Mouse (Mus musculus) midbrain, embryonic 11.5 days (tissue): ENCODE measurements around the gene Rab28. TPM values are rescaled to one million over a fixed set of nuclear protein-coding genes. Genes with fewer than 3 reads are reported as not detected.
"Not testable (repeated sequence)": the region's sequence is repeated elsewhere in the genome, so short reads cannot be mapped to it uniquely, and the experiment has no call there.

ENCODE experiments used
- ATAC-seq: fragments of 200-750 bp; cut with Nextera tagmentation; 2 replicates; pipeline ENCODE4 v1.8.0; 2017; ENCODE audit warnings: moderate TSS enrichment, moderate library complexity; ENCODE audit not compliant: low FRiP score
- DNase-seq: peaks from one replicate; pipeline ENCODE4 v3.0.0; 2015; ENCODE audit warnings: low spot score; ENCODE audit errors: missing footprints
- H3K27ac ChIP-seq: fragments of 300-500 bp; sonication (generic); 2 replicates; pipeline ENCODE4 v1.5.1; 2014; ENCODE audit warnings: low read depth, low read length
- H3K27me3 ChIP-seq: fragments of 300-500 bp; sonication (generic); 2 replicates; pipeline ENCODE4 v1.6.1; 2014; ENCODE audit warnings: mild to moderate bottlenecking, low read length, moderate library complexity, mixed read lengths; ENCODE audit not compliant: control insufficient read depth, insufficient read depth
- H3K36me3 ChIP-seq: fragments of 300-500 bp; sonication (generic); 2 replicates; pipeline ENCODE4 v1.6.1; 2014; ENCODE audit warnings: mild to moderate bottlenecking, low read length, moderate library complexity, mixed read lengths; ENCODE audit not compliant: control insufficient read depth, insufficient read depth
- H3K4me1 ChIP-seq: fragments of 300-500 bp; sonication (generic); 2 replicates; pipeline ENCODE4 v1.6.1; 2014; ENCODE audit warnings: low read length; ENCODE audit not compliant: control insufficient read depth, insufficient read depth
- H3K4me2 ChIP-seq: fragments of 300-500 bp; sonication (generic); 2 replicates; pipeline ENCODE4 v1.6.1; 2014; ENCODE audit warnings: mild to moderate bottlenecking, moderate library complexity
- H3K4me3 ChIP-seq: fragments of 300-500 bp; sonication (generic); 2 replicates; pipeline ENCODE4 v1.5.1; 2014; ENCODE audit warnings: low read depth, low read length
- H3K9ac ChIP-seq: fragments of 300-500 bp; sonication (generic); 2 replicates; pipeline ENCODE4 v1.6.1; 2014; ENCODE audit warnings: low read length
- H3K9me3 ChIP-seq: fragments of 300-500 bp; sonication (generic); 2 replicates; pipeline ENCODE4 v1.6.1; 2016; ENCODE audit warnings: low read length; ENCODE audit not compliant: control insufficient read depth
- WGBS: fragments of 180-500 bp; shearing (Covaris S2); extraction: QIAGEN DNeasy Blood & Tissue Kit; methylation state at CpG from one replicate; pipeline ENCODE4 v1.1.7; 2014; 5-methylcytosine and 5-hydroxymethylcytosine counted together
- polyA plus RNA-seq: library from polyadenylated mRNA; unstranded; fragments of >200 nt; fragmentation: Nextera tagmentation; extraction: Ambion mirVana; gene quantifications from 2 replicates; pipeline ENCODE4 v1.2.1, GENCODE M21; 2014

Gene Rab28
- polyA plus RNA-seq, 1 experiment from 2014 or later: 98.2 TPM

GRCm38 (mm10) chr5:41744234-41744633 is 36.3 kb upstream of the Rab28 start:
- DNase-seq (no peak), ATAC-seq (0 out of 2 replicates have a peak, but pooled peaks have one; percentile 33)
- H3K4me2 ChIP-seq: no peak overlapping the region
- 6% methylated on average over 7 of the region's 7 CpGs for WGBS
- no peak overlapping the region for H3K4me3 ChIP-seq
- H3K9me3 ChIP-seq: no peaks in the 10 kb centered on the region
- H3K27me3 ChIP-seq: peaks cover 44% of the 10 kb centered on the region
- H3K9ac ChIP-seq: no peak overlapping the region
- H3K4me1 ChIP-seq: no peaks in the 10 kb centered on the region
- H3K36me3 ChIP-seq: no peaks in the 10 kb centered on the region
- no peak overlapping the region for H3K27ac ChIP-seq

GRCm38 (mm10) chr5:41738817-41739216 is 30.9 kb upstream of the Rab28 start:
- no peak for DNase-seq
- H3K9me3 ChIP-seq: no peaks in the 10 kb centered on the region
- H3K27ac ChIP-seq: no peak overlapping the region
- no peaks in the 10 kb centered on the region for H3K36me3 ChIP-seq
- H3K4me2 ChIP-seq: no peak overlapping the region
- no peak overlapping the region for H3K9ac ChIP-seq
- WGBS: 77% methylated on average over 6 of the region's 6 CpGs
- no peak for ATAC-seq
- peaks cover 2% of the 10 kb centered on the region for H3K27me3 ChIP-seq
- H3K4me1 ChIP-seq: no peaks in the 10 kb centered on the region
- no peak overlapping the region for H3K4me3 ChIP-seq

GRCm38 (mm10) chr5:41737039-41737438 is 29.1 kb upstream of the Rab28 start:
- Histone ChIP-seq H3K4me3 (no peak overlapping the region), H3K27me3 (no peaks in the 10 kb centered on the region), H3K4me2 (no peak overlapping the region), H3K27ac (no peak overlapping the region), H3K9ac (no peak overlapping the region), H3K36me3 (no peaks in the 10 kb centered on the region), H3K4me1 (no peaks in the 10 kb centered on the region), H3K9me3 (no peaks in the 10 kb centered on the region)
- ATAC-seq: no peak
- WGBS: 62% methylated on average over 5 of the region's 5 CpGs
- no peak for DNase-seq

GRCm38 (mm10) chr5:41727017-41727416 is 19.1 kb upstream of the Rab28 start:
- DNase-seq: no peak
- Histone ChIP-seq H3K9ac (no peak overlapping the region), H3K4me3 (no peak overlapping the region), H3K4me2 (no peak overlapping the region), H3K4me1 (no peaks in the 10 kb centered on the region), H3K27ac (no peak overlapping the region), H3K27me3 (no peaks in the 10 kb centered on the region), H3K36me3 (no peaks in the 10 kb centered on the region), H3K9me3 (no peaks in the 10 kb centered on the region)
- 81% methylated on average over 1 of the region's 1 CpGs for WGBS
- ATAC-seq: no peak

DNA sequence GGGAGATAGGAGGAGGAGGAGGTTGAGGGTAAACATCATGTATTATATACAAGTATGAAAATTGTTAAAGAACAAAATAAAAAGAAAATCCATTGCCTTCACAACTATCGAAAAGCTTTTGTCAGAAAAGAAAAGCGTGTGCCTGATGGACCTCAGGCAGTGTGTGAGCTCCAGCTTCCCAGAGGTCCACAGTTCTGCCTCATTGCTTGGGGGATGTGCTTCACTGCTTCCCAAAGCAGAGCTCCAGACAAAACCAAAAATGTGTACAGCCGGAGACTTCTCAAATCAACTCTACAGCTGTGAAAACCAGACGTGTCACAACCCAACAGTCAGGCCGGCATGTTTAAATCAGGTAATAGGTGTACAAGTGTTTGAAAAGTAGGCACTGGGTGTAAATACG is 17.6 kb upstream of the Rab28 start:
- H3K9ac ChIP-seq: no peak overlapping the region
- H3K9me3 ChIP-seq: no peaks in the 10 kb centered on the region
- 64% methylated on average over 6 of the region's 6 CpGs for WGBS
- no peak overlapping the region for H3K4me2 ChIP-seq
- no peak overlapping the region for H3K27ac ChIP-seq
- H3K27me3 ChIP-seq: no peaks in the 10 kb centered on the region
- no peak overlapping the region for H3K4me3 ChIP-seq
- ATAC-seq (no peak), DNase-seq (no peak)
- H3K36me3 ChIP-seq: no peaks in the 10 kb centered on the region
- no peaks in the 10 kb centered on the region for H3K4me1 ChIP-seq

DNA sequence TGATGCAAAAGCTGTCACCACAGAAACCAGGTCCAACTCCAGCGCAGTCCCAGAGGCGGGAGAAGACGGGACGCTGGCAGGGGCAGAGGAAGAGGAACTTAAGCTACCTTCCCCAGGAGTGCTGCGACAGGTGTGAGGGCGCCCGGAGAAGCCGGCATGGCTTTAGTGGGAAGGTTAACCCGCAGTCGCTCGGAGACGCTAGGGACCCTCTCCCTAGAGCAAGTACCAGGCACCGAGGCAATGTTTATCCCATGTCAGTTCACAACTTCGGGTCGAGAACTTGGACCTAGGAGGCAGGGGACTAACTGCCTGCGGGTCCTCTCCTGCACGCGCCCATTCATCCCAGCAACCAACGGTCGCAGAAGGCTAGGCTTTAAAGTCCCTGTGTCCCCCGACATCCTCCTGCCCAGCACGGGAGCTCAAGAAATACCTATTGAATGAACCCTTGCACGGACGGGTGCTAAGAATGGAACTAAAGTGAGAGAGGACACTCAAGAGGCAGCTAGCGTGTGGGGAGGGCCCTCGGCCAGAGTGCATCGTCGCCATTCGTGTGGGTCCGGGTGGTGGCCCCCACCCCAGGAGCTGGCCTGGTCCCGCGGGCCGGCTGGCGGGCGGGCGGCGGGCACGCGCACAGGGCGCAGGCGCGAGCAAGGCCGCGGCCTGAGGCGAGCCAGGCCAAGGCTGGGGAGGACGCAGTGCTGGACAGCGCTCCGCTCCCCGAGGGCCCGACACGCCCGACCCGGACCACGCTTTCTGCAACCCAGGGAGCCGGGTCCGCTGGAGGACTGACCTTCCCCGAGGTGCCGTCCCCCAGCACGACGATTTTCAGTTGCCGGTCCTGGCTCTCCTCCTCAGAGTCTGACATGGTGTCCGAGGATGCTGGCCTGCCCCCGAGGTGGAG is 592 bp downstream of the Rab28 start:
- Histone ChIP-seq H3K36me3 (no peaks in the 10 kb centered on the region), H3K9ac (peak overlapping the region; percentile 94), H3K9me3 (no peaks in the 10 kb centered on the region), H3K27me3 (no peaks in the 10 kb centered on the region), H3K4me1 (peaks cover 3% of the 10 kb centered on the region; the same call in 1 of the 2 replicates), H3K4me2 (peak overlapping the region; percentile 94), H3K4me3 (peak overlapping the region; percentile 91), H3K27ac (peak overlapping the region; percentile 86)
- peak; percentile 97 for DNase-seq
- peak; percentile 90 for ATAC-seq
- under 1% methylated on average over 60 of the region's 63 CpGs for whole genome bisulfite sequencing

DNA sequence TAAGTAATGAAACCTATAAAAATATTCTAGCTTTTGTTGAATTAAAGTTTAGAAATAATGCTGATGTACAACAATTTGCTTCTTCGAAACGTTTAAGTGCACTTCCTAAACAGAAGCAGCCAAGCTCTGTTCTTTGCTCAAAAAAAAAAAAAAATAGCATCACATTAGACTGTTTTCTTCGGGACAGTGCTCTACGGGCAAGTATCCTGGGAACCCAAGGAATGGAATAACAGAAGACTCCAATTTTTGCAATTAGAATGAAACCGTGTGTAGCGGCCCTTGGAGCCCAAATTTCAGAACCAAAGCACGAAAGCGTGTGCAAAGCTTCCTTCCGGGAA is 1.2 kb downstream of the Rab28 start:
- Histone ChIP-seq H3K4me1 (peaks cover 3% of the 10 kb centered on the region; the same call in 1 of the 2 replicates), H3K27ac (no peak overlapping the region), H3K4me3 (peak overlapping the region; percentile 91), H3K4me2 (peak overlapping the region; percentile 94), H3K36me3 (no peaks in the 10 kb centered on the region), H3K27me3 (no peaks in the 10 kb centered on the region), H3K9me3 (no peaks in the 10 kb centered on the region), H3K9ac (peak overlapping the region; percentile 94)
- ATAC-seq: no peak
- 8% methylated on average over 9 of the region's 9 CpGs for WGBS
- DNase-seq: no peak

GRCm38 (mm10) chr5:41701085-41701484 is 6.9 kb downstream of the Rab28 start:
- ATAC-seq, H3K9me3 ChIP-seq, H3K27ac ChIP-seq, H3K9ac ChIP-seq, H3K4me2 ChIP-seq, H3K4me3 ChIP-seq, H3K36me3 ChIP-seq, H3K4me1 ChIP-seq, H3K27me3 ChIP-seq: not testable (repeated sequence)
- 89% methylated on average over 4 of the region's 4 CpGs for WGBS
- DNase-seq: peak; percentile 23

- no peak overlapping the region for H3K9ac ChIP-seq
- H3K9me3 ChIP-seq: no peaks in the 10 kb centered on the region
- peak; percentile 52; the same call in 1 of the 2 replicates for ATAC-seq
Observed at GRCm38 (mm10) chr5:41697958-41698357, 10.0 kb downstream of the Rab28 start.

More at GRCm38 (mm10) chr5:41697958-41698357, 10.0 kb downstream of the Rab28 start:
- Histone ChIP-seq H3K4me1 (no peaks in the 10 kb centered on the region), H3K36me3 (no peaks in the 10 kb centered on the region), H3K27me3 (no peaks in the 10 kb centered on the region), H3K4me2 (no peak overlapping the region), H3K4me3 (no peak overlapping the region), H3K27ac (no peak overlapping the region)
- DNase-seq: no peak
